8 mouse cellular contexts compared by ENCODE assay signal in the genomic region with DNA sequence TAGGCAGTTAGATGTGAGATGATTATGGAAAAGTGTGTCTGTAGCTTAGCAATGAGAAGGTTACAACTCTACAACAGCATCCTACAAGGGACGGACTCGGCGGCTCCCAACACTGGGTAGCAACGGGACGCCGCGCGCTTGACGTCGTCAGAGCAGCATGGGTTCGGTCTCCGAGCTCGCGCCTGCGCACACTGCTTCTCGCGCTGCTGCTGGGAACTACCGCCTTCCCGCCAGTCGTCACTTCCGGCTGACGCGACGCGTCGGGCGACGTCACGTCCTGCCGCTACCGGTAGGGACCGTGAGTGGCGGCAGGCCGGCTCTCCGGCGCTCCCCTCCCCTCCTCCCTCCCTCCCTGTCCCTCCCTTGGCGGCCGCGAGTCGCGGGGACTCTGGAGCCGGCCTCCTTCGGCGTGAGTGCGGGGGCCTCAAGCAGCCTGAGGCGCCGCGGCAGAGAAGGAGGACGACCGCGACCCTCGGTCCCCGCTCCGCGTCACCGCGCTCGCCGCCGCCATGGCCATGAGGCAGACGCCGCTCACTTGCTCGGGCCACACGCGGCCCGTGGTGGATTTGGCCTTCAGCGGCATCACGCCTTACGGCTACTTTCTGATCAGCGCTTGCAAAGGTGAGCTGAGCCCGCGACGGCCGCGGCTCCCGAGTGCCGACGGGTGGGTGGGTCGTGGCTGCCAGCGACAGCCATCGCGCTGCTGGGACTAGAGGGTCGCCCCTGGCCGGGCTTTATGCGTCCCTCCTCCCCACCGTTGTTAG. TPM values are rescaled to one million over a fixed set of nuclear protein-coding genes. Genes with fewer than 3 reads are reported as not detected.
A peak's percentile ranks its signal among the peaks of the same experiment; 100 is the strongest.
DNase-seq lines count a peak whose midpoint lies in the region; ATAC-seq lines count a peak whose summit lies in the region.

TSS of gene Strap (plus strand) at position 233 of the 764 bp plus-strand sequence.

- DNase-seq in CD4-positive helper T cell, adult 2 months (ENCODE audit: low read depth, low spot score) = peak; percentile 99
- DNase-seq in brain, embryonic 18.5 days (ENCODE audit: low read depth, low spot score) = peak; percentile 90
- DNase-seq in kidney, postnatal 10 days = peak; percentile 98
- peak; percentile 84 to 91 for DNase-seq in natural killer cell, adult 2 months (ENCODE audit: low spot score in 2 of 2)

- H3K9ac ChIP-seq in heart, embryonic 13.5 days = peak within 1 kb of the TSS; percentile 95
- peak within 1 kb of the TSS; percentile 86 for H3K9ac ChIP-seq in liver, embryonic 12.5 days
- H3K9ac ChIP-seq in stomach, embryonic 15.5 days = peak within 1 kb of the TSS; percentile 76

- peak; percentile 99 for ATAC-seq in erythroid progenitor cell, adult 5-6 weeks (replicated peaks; ENCODE audit: low FRiP score, poor library complexity, severe bottlenecking)
- ATAC-seq in heart, embryonic 13.5 days (ENCODE audit: extremely low read depth, insufficient number of reproducible peaks, low FRiP score, low TSS enrichment) = peak; percentile 98
- peak; percentile 98 for ATAC-seq in liver, embryonic 12.5 days
- peak; percentile 98 for ATAC-seq in stomach, embryonic 15.5 days (ENCODE audit: insufficient read depth, low FRiP score, low read depth)

- H3K36me3 ChIP-seq in heart, embryonic 13.5 days = peaks cover 31% of the 10 kb centered on the region
- H3K36me3 ChIP-seq in liver, embryonic 12.5 days = peaks cover 34% of the 10 kb centered on the region
- H3K36me3 ChIP-seq in stomach, embryonic 15.5 days = peaks cover 5% of the 10 kb centered on the region; the same call in 1 of the 2 replicates

- H3K4me3 ChIP-seq in heart, embryonic 13.5 days = peak within 1 kb of the TSS; percentile 92
- H3K4me3 ChIP-seq in liver, embryonic 12.5 days = peak within 1 kb of the TSS; percentile 80
- H3K4me3 ChIP-seq in stomach, embryonic 15.5 days (replicated peaks) = peak within 1 kb of the TSS; percentile 72

- peak within 1 kb of the TSS; percentile 95 for H3K4me2 ChIP-seq in heart, embryonic 13.5 days
- peak within 1 kb of the TSS; percentile 87 for H3K4me2 ChIP-seq in liver, embryonic 12.5 days
- peak within 1 kb of the TSS; percentile 81 for H3K4me2 ChIP-seq in stomach, embryonic 15.5 days

- under 1% methylated on average over 81 of the region's 86 CpGs for WGBS in heart, embryonic 13.5 days
- under 1% methylated on average over 72 of the region's 86 CpGs for WGBS in liver, embryonic 12.5 days (ENCODE audit: insufficient replicate concordance)
- WGBS in stomach, embryonic 15.5 days = under 1% methylated on average over 68 of the region's 86 CpGs

- H3K4me1 ChIP-seq in heart, embryonic 13.5 days = peaks cover 19% of the 10 kb centered on the region
- H3K4me1 ChIP-seq in liver, embryonic 12.5 days = peaks cover 27% of the 10 kb centered on the region
- H3K4me1 ChIP-seq in stomach, embryonic 15.5 days = peaks cover 8% of the 10 kb centered on the region

- H3K27me3 ChIP-seq in heart, embryonic 13.5 days (replicated peaks) = peaks cover 11% of the 10 kb centered on the region; the same call in 1 of the 2 replicates
- peaks cover 9% of the 10 kb centered on the region; the same call in 1 of the 2 replicates for H3K27me3 ChIP-seq in liver, embryonic 12.5 days (replicated peaks)
- H3K27me3 ChIP-seq in stomach, embryonic 15.5 days (replicated peaks) = no peaks in the 10 kb centered on the region

- H3K9me3 ChIP-seq in heart, embryonic 13.5 days = no peaks in the 10 kb centered on the region
- no peaks in the 10 kb centered on the region for H3K9me3 ChIP-seq in liver, embryonic 12.5 days (replicated peaks)
- H3K9me3 ChIP-seq in stomach, embryonic 15.5 days = no peaks in the 10 kb centered on the region

- peak within 1 kb of the TSS; percentile 80 for H3K27ac ChIP-seq in heart, embryonic 13.5 days (replicated peaks)
- H3K27ac ChIP-seq in liver, embryonic 12.5 days = peak within 1 kb of the TSS; percentile 87
- peak within 1 kb of the TSS; percentile 73 for H3K27ac ChIP-seq in stomach, embryonic 15.5 days

RNA-seq across cellular contexts. Expression of gene Strap, which starts in this region (rescaled TPM):
- total RNA-seq in erythroid progenitor cell, adult 5-6 weeks (2015; ENCODE audit: low replicate concordance) = 59.1 and 90.1 TPM in 2 replicates
- 139 and 149 TPM in 2 replicates for total RNA-seq in erythroid progenitor cell, adult 5-6 weeks (2017; ENCODE audit: low replicate concordance)
- polyA plus RNA-seq in heart, embryonic 13.5 days (2015; fragmentation: Nextera tagmentation; extraction: Ambion mirVana) = 114 and 124 TPM in 2 replicates
- polyA plus RNA-seq in liver, embryonic 12.5 days (2016; fragmentation: Nextera tagmentation; extraction: Ambion mirVana) = 130 and 131 TPM in 2 replicates
- polyA plus RNA-seq in stomach, embryonic 15.5 days (2015; fragmentation: Nextera tagmentation; extraction: Ambion mirVana) = 139 and 147 TPM in 2 replicates

Comparison
In these comparisons a context has a peak if more than half of its experiments do, and no peak if none do; other contexts are left out.
1. Peak in every context shown above with its lines: DNase-seq, ATAC-seq, H3K4me3 ChIP-seq and H3K27ac ChIP-seq.